Mouse (Mus musculus) adrenal gland, adult 2 months (tissue): ENCODE measurements at regions not wholly inside any gene's neighbourhood (a gene's known extent, or its start where the extent isn't known, plus 50 kb on each side); places are given as distances from the start of the nearest gene placed in this dataset.

Experiments used
- DNase-seq: peaks from one replicate; pipeline ENCODE4 v3.0.0; 2021

- no peak for DNase-seq
Measured at GRCm38 (mm10) chr5:119217077-119217476, 453.4 kb upstream of the Tbx3 start.

DNA sequence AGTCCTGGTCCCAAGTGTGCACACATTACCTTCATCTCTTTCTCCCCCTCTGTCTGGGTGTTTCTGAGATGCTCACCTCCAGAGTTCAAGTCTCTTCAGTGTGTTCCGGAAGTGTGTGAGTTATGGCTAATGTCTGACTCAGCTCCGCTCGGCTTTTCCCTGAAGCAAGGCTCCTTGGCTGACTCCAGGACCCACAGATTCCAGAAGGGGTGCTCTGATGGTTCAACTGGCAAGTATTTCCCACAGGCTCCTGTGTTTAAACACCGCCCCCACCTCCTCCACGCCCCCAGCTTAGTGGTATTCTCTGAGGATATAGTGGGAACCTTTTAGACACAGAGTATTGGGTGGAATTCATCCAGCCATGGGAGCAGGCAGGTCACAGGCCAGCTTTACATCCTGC, 441.8 kb upstream of the Tbx3 start:
- no peak for DNase-seq

DNA sequence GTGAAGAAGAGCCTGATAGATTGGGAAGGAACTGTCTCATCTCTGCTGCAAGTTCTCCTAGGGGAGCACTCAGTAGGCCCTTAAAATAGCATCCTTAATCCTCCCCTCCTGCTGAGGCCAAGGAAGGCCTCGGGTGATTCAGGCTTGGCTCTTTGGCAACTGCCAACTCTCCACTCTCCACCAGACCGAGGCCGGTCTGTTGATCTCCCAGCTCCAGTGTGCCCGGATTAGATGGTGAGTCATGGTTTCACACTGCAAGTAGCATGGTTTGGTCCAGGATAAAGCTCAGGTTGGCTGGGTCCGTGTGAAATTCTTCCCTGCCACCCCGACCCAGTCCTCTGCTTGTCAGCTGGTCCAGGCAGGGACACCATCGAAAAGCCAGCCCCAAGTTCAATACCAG, 437.5 kb upstream of the Tbx3 start:
- DNase-seq = peak; percentile 49

GRCm38 (mm10) chr5:119235884-119236283, 434.6 kb upstream of the Tbx3 start:
- no peak for DNase-seq

GRCm38 (mm10) chr5:119246824-119247223, 423.6 kb upstream of the Tbx3 start:
- peak; percentile 31 for DNase-seq

DNA sequence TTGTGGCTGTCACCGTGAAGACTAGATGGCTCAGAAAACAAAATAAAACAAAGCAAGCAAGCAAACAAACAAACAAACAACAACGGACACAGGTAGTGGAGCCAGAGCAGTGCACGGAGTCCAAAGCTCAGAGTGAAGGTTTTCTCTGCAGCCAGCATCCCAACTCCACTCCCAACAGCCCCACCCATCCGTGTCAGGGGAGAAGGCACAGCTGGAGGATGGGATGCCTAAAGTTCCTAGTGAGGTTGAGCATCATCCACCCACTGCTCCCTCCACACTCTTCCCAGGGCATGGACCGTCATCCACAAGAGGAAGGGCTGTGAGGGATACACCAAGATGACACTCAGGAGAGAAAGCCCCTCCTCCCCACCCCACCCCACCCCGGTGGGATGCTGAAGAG, 421.8 kb upstream of the Tbx3 start:
- DNase-seq = no peak

GRCm38 (mm10) chr5:119249124-119249718, 421.2 kb upstream of the Tbx3 start:
- no peak for DNase-seq

DNA sequence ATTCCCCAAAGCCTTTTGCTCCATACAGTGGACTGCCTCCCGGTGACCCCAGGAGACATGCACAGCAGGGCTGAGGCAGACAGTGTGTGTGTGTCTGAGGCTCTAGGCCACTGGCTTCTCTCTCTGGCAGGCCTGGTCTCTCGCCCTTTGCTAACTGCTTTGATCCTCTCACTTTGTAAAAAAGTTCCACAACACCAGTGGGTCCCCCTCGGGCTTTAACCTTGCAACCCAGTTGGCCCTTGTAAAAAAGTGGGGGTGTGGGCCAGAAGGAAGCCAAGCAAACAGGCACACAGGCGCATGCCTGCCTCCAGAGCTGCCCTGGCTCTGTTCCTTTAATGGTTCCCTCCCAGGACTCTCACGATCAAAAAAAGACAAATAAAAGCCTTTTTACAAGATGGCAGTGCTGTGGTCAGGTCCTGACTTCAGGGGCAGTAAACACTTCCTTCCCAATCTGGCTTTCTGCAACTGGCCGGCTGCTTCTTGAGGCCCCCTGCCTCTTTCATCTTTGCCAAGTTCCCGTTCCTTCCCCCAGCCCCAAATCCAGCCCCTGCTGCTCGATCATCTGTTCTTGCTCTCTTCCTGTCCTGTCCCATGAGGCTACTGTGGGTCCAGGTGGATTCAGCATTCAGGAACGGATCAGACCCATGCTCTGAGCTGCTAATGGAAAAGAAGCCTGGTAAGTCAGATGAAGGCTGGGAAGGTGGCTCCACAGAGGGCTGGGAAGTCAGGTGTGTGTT, 419.0 kb upstream of the Tbx3 start:
- peak; percentile 32 for DNase-seq

DNA sequence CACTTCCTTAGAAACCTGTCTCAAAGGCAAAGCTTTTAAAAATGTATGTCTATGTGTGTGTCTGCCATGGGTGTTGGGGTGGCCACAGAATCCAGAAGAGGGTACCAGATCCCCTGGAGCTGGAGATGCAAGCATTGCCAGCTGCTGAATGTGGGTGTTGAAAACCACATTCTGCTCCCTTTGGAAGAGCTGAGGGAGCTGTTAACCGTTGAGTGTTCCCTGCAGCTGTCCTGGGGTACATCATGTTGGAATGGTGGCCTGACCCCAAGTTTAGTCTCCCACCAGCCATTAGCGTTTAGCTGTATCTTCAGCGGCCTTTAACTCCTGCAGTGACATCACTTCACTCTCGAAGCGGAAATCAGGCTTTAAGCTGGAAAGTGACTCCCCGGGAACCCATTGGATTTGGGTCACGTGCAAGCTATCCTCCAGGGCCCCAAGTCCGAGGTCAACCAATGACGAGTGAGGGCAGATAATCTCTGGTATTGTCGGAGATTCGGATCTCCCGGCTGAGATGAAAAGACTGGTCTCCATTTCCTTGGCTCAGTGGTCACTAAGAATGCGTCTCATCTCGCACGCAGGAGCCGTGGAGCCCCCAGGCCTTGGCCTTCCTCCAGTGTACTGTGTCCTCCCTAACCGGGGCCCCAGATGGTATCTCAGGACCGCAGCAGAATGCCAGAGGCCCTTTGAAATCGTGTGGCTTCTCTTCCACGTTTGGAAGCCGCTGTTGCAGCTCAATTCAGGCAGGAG, 412.9 kb upstream of the Tbx3 start:
- no peak for DNase-seq

GRCm38 (mm10) chr5:119258831-119259230, 411.6 kb upstream of the Tbx3 start:
- no peak for DNase-seq

DNA sequence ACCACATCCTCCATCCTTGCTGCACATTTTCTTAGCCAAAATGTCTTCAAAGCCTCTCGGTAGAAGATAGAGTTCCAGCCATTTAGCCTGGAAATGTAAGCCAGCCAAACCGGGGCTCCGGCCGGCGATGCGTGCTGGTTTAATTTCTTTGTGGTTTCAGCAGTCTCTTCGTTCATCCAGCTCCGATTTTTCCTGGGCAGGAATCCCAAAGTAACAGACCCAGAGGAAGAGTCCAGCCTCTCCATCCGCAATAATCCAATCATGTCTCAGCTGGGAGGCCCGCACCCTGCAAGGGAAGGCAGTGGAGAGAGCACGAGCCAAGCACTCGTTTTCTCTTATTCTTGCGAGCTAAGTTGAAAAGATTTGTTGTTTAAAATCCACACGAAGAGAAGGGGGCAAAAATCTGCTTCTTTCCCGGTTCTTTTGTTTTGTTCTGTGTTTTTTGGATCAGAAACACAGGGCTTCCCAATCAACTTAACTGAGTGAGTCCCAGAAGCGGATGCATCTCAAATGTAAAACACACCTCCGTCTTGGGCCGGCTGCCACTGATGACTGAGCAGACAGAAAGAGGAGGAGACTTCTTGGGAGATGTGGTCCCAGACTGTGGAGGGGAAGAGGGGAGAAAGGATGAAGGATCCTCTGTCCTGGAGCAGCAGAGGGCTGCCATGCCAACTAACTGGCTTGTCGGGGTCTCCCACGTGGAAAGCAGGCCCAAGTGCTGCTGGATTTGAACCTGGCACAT, 405.1 kb upstream of the Tbx3 start:
- no peak for DNase-seq

DNA sequence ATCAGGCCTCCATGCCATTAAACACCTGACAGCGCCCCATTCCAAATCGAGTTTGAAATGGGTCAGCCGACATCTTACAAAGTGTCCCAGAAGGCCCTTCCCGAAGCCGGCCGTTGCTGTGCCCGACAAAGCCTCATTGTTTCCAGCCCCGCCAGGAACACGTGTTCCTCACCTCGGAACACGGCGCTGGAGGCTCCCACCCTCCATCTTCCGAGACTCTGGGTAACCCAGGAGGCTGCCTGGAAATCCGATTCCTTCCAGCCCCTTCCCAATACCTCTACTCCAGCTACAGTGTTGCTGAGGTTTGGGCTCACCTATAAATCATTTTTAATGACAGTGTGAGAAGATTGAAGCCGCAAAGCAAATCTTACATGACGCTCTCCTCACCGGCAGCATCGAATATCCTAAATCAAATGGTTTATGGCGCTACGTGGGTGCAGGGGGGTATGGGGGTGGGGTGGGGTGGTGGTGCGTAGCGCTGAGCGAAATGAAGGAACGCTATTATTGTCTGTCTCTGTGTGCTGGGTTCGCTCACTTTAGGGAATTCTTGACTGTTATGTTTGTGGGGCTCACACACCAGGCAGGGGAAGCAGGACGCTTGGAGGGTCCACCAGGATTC, 399.1 kb upstream of the Tbx3 start:
- no peak for DNase-seq

- no peak for DNase-seq
Measured at GRCm38 (mm10) chr5:119273203-119273602, 397.3 kb upstream of the Tbx3 start.

GRCm38 (mm10) chr5:119273615-119274014, 396.9 kb upstream of the Tbx3 start:
- DNase-seq = no peak

DNA sequence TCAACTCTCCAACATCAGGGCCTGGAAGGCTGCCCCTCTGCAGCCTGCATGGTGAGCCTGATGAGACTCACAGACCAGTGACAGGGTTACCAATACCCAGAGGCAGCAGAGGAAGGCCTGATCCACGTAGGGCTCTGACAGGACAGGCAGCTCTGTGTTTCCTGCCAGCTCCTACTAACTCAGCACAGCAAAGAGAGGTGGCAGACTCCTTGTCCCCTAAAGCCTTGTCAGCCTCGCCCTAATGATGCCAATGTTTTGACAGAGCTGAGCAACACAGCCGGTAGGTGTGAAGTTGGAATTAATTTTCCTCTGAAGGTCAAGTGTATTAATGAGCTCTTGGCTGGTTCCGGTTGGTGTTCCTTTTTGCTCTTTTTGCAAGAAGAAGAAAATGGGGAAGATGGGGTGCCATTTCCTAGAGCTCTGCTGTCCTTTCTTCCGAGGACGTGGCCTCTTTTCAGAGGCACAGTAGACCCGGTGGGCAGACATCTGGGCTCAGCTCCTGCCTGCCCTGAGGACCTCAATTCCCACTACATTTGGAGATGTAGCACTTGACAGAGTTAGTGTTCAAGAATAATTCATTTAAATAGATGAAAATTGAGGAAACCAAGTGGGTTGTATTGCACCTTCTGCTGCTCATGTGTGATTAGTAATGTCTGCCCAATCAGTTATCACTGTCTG, 395.5 kb upstream of the Tbx3 start:
- no peak for DNase-seq

DNA sequence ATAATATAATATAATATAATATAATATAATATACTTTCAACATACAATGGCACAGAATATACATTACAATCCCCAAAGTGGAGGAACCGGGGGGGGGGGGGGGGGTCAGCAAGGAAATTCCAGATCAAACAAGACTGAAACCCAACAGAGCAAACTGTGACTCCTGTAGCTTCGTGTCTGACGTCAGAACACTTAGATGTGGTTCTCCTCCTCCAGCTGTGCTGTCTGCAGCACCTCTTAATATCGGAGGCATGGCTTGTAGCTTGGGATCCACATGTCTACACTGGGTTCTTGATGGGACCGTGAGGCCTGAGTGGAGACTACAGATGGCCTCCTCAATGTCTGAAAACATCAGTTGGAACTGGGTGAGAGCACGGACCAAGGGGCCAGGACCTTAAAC, 390.3 kb upstream of the Tbx3 start:
- no peak for DNase-seq

DNA sequence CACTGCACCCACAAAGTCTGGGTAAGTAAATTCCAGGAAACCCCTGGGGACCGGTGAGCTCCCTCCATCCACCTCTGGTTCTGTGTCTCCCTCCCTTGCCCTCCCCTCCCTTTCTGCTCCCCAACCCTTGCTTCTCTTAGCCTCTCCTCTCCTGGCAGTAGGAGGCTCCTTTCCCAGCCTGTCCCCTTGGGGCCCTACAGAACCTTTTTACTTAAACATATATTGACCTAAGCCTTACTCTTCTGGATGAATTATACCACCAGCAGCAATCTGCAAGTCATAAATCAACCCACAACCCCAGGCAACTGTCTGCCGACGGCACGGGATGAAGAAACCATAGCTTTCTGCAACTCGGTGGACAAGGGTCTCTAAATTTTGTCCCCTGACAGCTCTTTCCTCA, 380.7 kb upstream of the Tbx3 start:
- DNase-seq = no peak

DNA sequence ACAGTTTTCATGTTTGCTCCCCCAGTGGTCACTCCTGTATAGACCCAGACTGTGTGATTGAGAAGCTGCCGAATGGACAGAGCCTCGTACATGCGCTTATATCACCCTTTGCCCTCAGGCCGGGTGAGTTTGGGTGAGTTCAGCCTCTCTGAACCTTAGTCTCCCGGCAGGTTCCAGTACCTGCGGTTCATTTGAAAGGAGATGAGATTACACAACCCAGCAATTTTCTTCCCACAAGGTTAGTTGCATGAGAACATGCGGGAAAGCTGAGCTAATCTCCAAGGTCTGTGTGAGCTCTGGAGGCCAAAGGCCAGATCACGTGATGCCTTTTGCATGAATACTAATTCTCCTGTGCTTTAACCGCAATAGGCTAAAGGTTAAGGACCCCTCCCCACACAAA, 378.1 kb upstream of the Tbx3 start:
- peak; percentile 58 for DNase-seq

- no peak for DNase-seq
Measured at GRCm38 (mm10) chr5:119292889-119293288, 377.6 kb upstream of the Tbx3 start.

- no peak for DNase-seq
Measured at GRCm38 (mm10) chr5:119299311-119299710, 371.2 kb upstream of the Tbx3 start.

- no peak for DNase-seq
Measured at GRCm38 (mm10) chr5:119300106-119300505, 370.4 kb upstream of the Tbx3 start.

GRCm38 (mm10) chr5:119301539-119301938, 368.9 kb upstream of the Tbx3 start:
- no peak for DNase-seq
